ENCODE assay signal across 11 mouse cellular contexts in genomic region chr10:121386347-121386746, GRCm38 (mm10). TPM values are rescaled to one million over a fixed set of nuclear protein-coding genes. Genes with fewer than 3 reads are reported as not detected.
DNase-seq lines count a peak whose midpoint lies in the region; ATAC-seq lines count a peak whose summit lies in the region.
"Had no signal": no experiment of that assay in that cellular context is flagged by ENCODE, and none has a peak within 500 bp of the region (broad histone marks: within the 10 kb centered on the region; RNA-seq: fewer than 3 reads in every experiment).

No protein-coding gene starts in this region.

- 0 out of 2 replicates have a peak, but pooled peaks have one; percentile 17 for ATAC-seq in kidney, embryonic 14.5 days (ENCODE audit: low FRiP score, low TSS enrichment)
- ATAC-seq in kidney, embryonic 15.5 days (replicated peaks; ENCODE audit: low FRiP score), result no peak

- no peak overlapping the region for H3K4me2 ChIP-seq in kidney, embryonic 14.5 days (replicated peaks; ENCODE audit: low read depth, low read length)
- no peak overlapping the region for H3K4me2 ChIP-seq in kidney, embryonic 15.5 days

- H3K36me3 ChIP-seq in kidney, embryonic 14.5 days (ENCODE audit: control insufficient read depth, insufficient read depth, low read length), result peaks cover 79% of the 10 kb centered on the region
- peaks cover 84% of the 10 kb centered on the region for H3K36me3 ChIP-seq in kidney, embryonic 15.5 days

- H3K4me3 ChIP-seq in kidney, embryonic 14.5 days (ENCODE audit: low read length), result no peak overlapping the region
- no peak overlapping the region for H3K4me3 ChIP-seq in kidney, embryonic 15.5 days (replicated peaks)

- H3K4me1 ChIP-seq in kidney, embryonic 14.5 days (ENCODE audit: control insufficient read depth, insufficient read depth, low read length), result no peaks in the 10 kb centered on the region
- H3K4me1 ChIP-seq in kidney, embryonic 15.5 days, result no peaks in the 10 kb centered on the region

- 47% methylated on average over 9 of the region's 9 CpGs for WGBS in kidney, embryonic 14.5 days
- 40% methylated on average over 9 of the region's 9 CpGs for whole genome bisulfite sequencing in kidney, embryonic 15.5 days

- no peaks in the 10 kb centered on the region for H3K9me3 ChIP-seq in kidney, embryonic 14.5 days (ENCODE audit: control insufficient read depth, low read length)
- no peaks in the 10 kb centered on the region for H3K9me3 ChIP-seq in kidney, embryonic 15.5 days (replicated peaks)

- no peaks in the 10 kb centered on the region for H3K27me3 ChIP-seq in kidney, embryonic 14.5 days (ENCODE audit: control insufficient read depth, insufficient read depth, low read length)
- no peaks in the 10 kb centered on the region for H3K27me3 ChIP-seq in kidney, embryonic 15.5 days

- H3K27ac ChIP-seq in kidney, embryonic 14.5 days (ENCODE audit: low read depth, low read length), result no peak overlapping the region
- H3K27ac ChIP-seq in kidney, embryonic 15.5 days, result no peak overlapping the region

- no peak overlapping the region for H3K9ac ChIP-seq in kidney, embryonic 14.5 days (ENCODE audit: low read depth, low read length)
- no peak overlapping the region for H3K9ac ChIP-seq in kidney, embryonic 15.5 days

- DNase-seq in embryo, embryonic 11 days, result peak; percentile 56
- no peak for DNase-seq in embryo, embryonic 10 days (ENCODE audit: low spot score)
- no peak for DNase-seq in kidney, postnatal 36 days
- peak; percentile 26 for DNase-seq in forelimb bud, embryonic 11.5 days (ENCODE audit: low read depth, low spot score)
- peak; percentile 41 for DNase-seq in mesoderm, embryonic 11.5 days (ENCODE audit: low read depth, low spot score)
- no peak for DNase-seq in ovary, postnatal 36 days (ENCODE audit: low spot score)
- DNase-seq: adrenal gland, postnatal 36 days; cerebellum, adult 9-11 months; lung, postnatal 4 days had no signal

RNA-seq across cellular contexts. Expression of gene Gns, which starts 21.5 kb away (rescaled TPM):
- 26.5 and 48.7 TPM in 2 replicates for polyA plus RNA-seq in kidney, embryonic 14.5 days (2014; fragmentation: Nextera tagmentation; extraction: Ambion mirVana)
- 41.5 and 46.0 TPM in 2 replicates for polyA plus RNA-seq in kidney, embryonic 15.5 days (2015; fragmentation: Nextera tagmentation; extraction: Ambion mirVana)

RNA-seq across cellular contexts. Expression of gene Tbc1d30, which starts 35.3 kb away (rescaled TPM):
- 0.60 and 0.76 TPM in 2 replicates for polyA plus RNA-seq in kidney, embryonic 14.5 days (2014; fragmentation: Nextera tagmentation; extraction: Ambion mirVana)
- polyA plus RNA-seq in kidney, embryonic 15.5 days (2015; fragmentation: Nextera tagmentation; extraction: Ambion mirVana), result 0.33 and 0.57 TPM in 2 replicates

Comparison
In these comparisons a context has a peak if more than half of its experiments do, and no peak if none do; other contexts are left out.
1. DNase-seq: peak in embryo, embryonic 11 days (single experiment), forelimb bud, embryonic 11.5 days (single experiment) and mesoderm, embryonic 11.5 days (single experiment); none in embryo, embryonic 10 days (single experiment), kidney, postnatal 36 days (0 of 2) and ovary, postnatal 36 days (single experiment).